Mouse (Mus musculus): ENCODE data around the gene Gabbr2. TPM values are rescaled to one million over a fixed set of nuclear protein-coding genes. Genes with fewer than 3 reads are reported as not detected.

The Gabbr2 gene
- total and polyA plus RNA-seq, 3 experiments, result not detected

DNA sequence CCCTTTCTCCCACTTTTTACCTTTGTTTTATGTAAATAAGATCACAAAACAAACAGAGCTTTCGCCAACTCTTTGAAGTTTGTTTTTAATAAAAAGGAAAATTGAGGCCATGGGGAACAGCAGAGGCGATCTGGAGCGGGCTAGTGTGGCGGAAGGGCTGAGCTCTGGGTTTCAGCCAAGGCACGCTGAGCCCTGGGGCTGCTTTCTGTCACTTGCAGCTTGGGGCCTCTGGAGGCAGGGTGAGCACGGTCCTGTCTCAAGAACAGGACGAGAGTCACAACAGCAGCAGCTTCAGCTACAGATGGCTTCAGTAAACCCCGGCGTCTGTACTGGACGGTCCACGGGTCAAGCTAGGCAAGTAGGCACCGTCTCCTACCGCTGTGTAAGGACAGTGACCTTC is 132.8 kb downstream of the Gabbr2 start:
- DNase-seq (ENCODE audit: extremely low read depth), result no peak
- H3K27ac ChIP-seq (ENCODE audit: insufficient read depth, low read depth), result no peak overlapping the region
- no peaks in the 10 kb centered on the region for H3K79me2 ChIP-seq (replicated peaks; ENCODE audit: control insufficient read depth, extremely low read depth, insufficient read depth, poor library complexity, severe bottlenecking)
- H3K27me3 ChIP-seq (replicated peaks), result peaks cover 68% of the 10 kb centered on the region
- no peak overlapping the region for H3K4me3 ChIP-seq (replicated peaks in 1 of 3; ENCODE audit: low read depth in 2 of 3, low read length in 2 of 3, poor library complexity in 1 of 3)
- H3K9me3 ChIP-seq (replicated peaks; ENCODE audit: low read length), result no peaks in the 10 kb centered on the region
- TF ChIP-seq MYC (IDR thresholded peaks at IDR 0.05; ENCODE audit: low read depth, low read length) (no peak), RCOR1 (conservative IDR thresholded peaks at IDR 0.05; ENCODE audit: low read depth, low read length) (no peak), ETS1 (conservative IDR thresholded peaks at IDR 0.05; ENCODE audit: low read depth, low read length) (no peak), ZKSCAN1 (IDR thresholded peaks at IDR 0.05; ENCODE audit: borderline replicate concordance, low read depth, low read length) (no peak), SIN3A (IDR thresholded peaks at IDR 0.05; ENCODE audit: low read length) (no peak), MAZ (IDR thresholded peaks at IDR 0.05; ENCODE audit: low read depth, low read length) (no peak), RAD21 (IDR thresholded peaks at IDR 0.05; ENCODE audit: low read depth, low read length) (no peak), POLR2A (IDR thresholded peaks at IDR 0.05; ENCODE audit: low read depth, low read length) (no peak), ZNF384 (IDR thresholded peaks at IDR 0.05; ENCODE audit: low read depth, low read length) (no peak), JUN (IDR thresholded peaks at IDR 0.05; ENCODE audit: insufficient read depth, low read depth, low read length) (no peak), MEF2A (IDR thresholded peaks at IDR 0.05; ENCODE audit: borderline replicate concordance, low read depth, low read length) (no peak), EP300 (IDR thresholded peaks at IDR 0.05; ENCODE audit: low read length) (no peak), MXI1 (IDR thresholded peaks at IDR 0.05; ENCODE audit: low read depth, low read length) (no peak), POLR2AphosphoS2 (IDR thresholded peaks at IDR 0.05; ENCODE audit: low read depth, low read length) (no peak)
- in situ Hi-C loops (cut with MboI; ENCODE audit: low pct_ligation_motif_present, low pct_unique_long_range_greater_than_20kb, low sequenced_read_pairs), result no loop called here
- no peaks in the 10 kb centered on the region for H3K36me3 ChIP-seq (replicated peaks in 1 of 2; ENCODE audit: control insufficient read depth in 1 of 2, insufficient read depth in 1 of 2, low read length in 1 of 2)
- no peak overlapping the region for H3K9ac ChIP-seq (ENCODE audit: insufficient read depth, low read depth)
- dilution Hi-C loops (cut with MboI; ENCODE audit: extremely low pct_ligation_motif_present, extremely low pct_unique_long_range_greater_than_20kb, low sequenced_read_pairs), result no loop called here
- H3K4me1 ChIP-seq (ENCODE audit: control insufficient read depth in 1 of 2, insufficient read depth in 2 of 2), result 0 out of 4 replicates have a peak, but pooled peaks cover 0 to 2% of the 10 kb centered on the region in 2 experiments
- H3K4me2 ChIP-seq (ENCODE audit: insufficient read depth, low read depth, poor library complexity, severe bottlenecking), result no peak overlapping the region

DNA sequence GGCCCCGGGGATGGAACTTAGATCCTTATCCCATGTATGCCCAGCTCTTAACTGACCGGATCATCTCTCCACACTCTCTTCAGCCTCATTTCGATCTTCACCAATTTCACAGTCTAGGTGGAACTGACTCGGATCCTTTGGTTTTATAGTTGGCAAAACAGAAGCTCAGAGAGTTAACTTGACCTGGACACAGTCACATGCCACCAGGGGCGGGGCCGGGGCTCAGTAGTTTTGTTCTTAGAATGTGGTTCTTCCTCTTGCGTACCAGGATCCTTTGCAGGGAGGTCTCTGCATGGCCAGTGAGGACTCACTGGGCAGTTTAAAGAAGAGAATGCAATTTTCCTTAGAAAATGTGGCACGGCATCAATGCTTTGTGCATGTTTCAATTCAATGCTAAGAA is 135.5 kb downstream of the Gabbr2 start:
- in situ Hi-C loops (cut with MboI; ENCODE audit: low pct_ligation_motif_present, low pct_unique_long_range_greater_than_20kb, low sequenced_read_pairs), result no loop called here
- Histone ChIP-seq H3K27ac (ENCODE audit: insufficient read depth, low read depth) (no peak overlapping the region), H3K79me2 (replicated peaks; ENCODE audit: control insufficient read depth, extremely low read depth, insufficient read depth, poor library complexity, severe bottlenecking) (no peaks in the 10 kb centered on the region), H3K4me2 (ENCODE audit: insufficient read depth, low read depth, poor library complexity, severe bottlenecking) (no peak overlapping the region), H3K27me3 (replicated peaks) (peaks cover 71% of the 10 kb centered on the region), H3K4me3 (replicated peaks in 1 of 3; ENCODE audit: low read depth in 2 of 3, low read length in 2 of 3, poor library complexity in 1 of 3) (no peak overlapping the region), H3K9ac (ENCODE audit: insufficient read depth, low read depth) (no peak overlapping the region), H3K9me3 (replicated peaks; ENCODE audit: low read length) (no peaks in the 10 kb centered on the region), H3K36me3 (replicated peaks in 1 of 2; ENCODE audit: control insufficient read depth in 1 of 2, insufficient read depth in 1 of 2, low read length in 1 of 2) (no peaks in the 10 kb centered on the region), H3K4me1 (ENCODE audit: control insufficient read depth in 1 of 2, insufficient read depth in 2 of 2) (no peaks in the 10 kb centered on the region)
- dilution Hi-C loops (cut with MboI; ENCODE audit: extremely low pct_ligation_motif_present, extremely low pct_unique_long_range_greater_than_20kb, low sequenced_read_pairs), result no loop called here
- no peak for DNase-seq (ENCODE audit: extremely low read depth)
- TF ChIP-seq IRF4 (IDR thresholded peaks at IDR 0.05; ENCODE audit: low read depth, low read length) (no peak), RAD21 (IDR thresholded peaks at IDR 0.05; ENCODE audit: low read depth, low read length) (no peak), POLR2AphosphoS2 (IDR thresholded peaks at IDR 0.05; ENCODE audit: low read depth, low read length) (no peak), MAFK (IDR thresholded peaks at IDR 0.05; ENCODE audit: insufficient replicate concordance, low read length) (no peak), NELFE (IDR thresholded peaks at IDR 0.05; ENCODE audit: low read depth, low read length) (no peak), NRF1 (IDR thresholded peaks at IDR 0.05; ENCODE audit: low read depth, low read length) (no peak), CTCF (conservative IDR thresholded peaks at IDR 0.05 in 1 of 2, IDR thresholded peaks at IDR 0.05 in 1 of 2; ENCODE audit: low read depth in 2 of 2, low read length in 2 of 2) (no peak), HCFC1 (IDR thresholded peaks at IDR 0.05; ENCODE audit: low read depth, low read length) (no peak), SIN3A (IDR thresholded peaks at IDR 0.05; ENCODE audit: low read length) (no peak), E2F4 (IDR thresholded peaks at IDR 0.05; ENCODE audit: insufficient replicate concordance, low read depth, low read length) (no peak), EP300 (IDR thresholded peaks at IDR 0.05; ENCODE audit: low read length) (no peak), ZKSCAN1 (IDR thresholded peaks at IDR 0.05; ENCODE audit: borderline replicate concordance, low read depth, low read length) (no peak), ELF1 (IDR thresholded peaks at IDR 0.05; ENCODE audit: low read depth, low read length) (no peak), MXI1 (IDR thresholded peaks at IDR 0.05; ENCODE audit: low read depth, low read length) (no peak), ZMIZ1 (IDR thresholded peaks at IDR 0.05; ENCODE audit: low read depth, low read length) (no peak), POLR2A (IDR thresholded peaks at IDR 0.05; ENCODE audit: low read depth, low read length) (no peak)
